ENCODE assay signal across 25 mouse cellular contexts in the genomic region with DNA sequence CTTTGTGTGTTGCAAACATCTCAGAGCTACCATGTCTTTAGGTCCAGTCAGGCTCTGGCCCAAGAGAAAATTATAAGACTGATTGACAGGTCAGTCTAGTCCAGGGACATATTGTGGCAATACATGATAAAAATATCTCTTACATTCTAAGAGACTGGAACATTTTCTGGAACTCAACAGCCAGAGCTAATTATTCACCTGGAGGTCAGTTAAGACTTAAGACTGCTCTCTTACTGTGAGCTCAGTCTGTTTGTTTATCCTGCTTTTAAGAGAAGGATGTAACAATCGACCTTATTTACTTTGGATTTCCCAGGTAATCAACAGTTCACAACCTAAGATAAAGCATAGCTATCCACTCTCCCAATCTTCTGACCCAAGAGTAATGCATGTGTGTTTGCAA.
"Had no signal": no experiment of that assay in that cellular context is flagged by ENCODE, and none has a peak within 500 bp of the region (broad histone marks: within the 10 kb centered on the region; RNA-seq: fewer than 3 reads in every experiment).

No protein-coding gene starts in this region.

- H3K9me3 ChIP-seq: intestine, embryonic 15.5 days; kidney, embryonic 15.5 days; limb, embryonic 10.5 days; limb, embryonic 12.5 days; liver, embryonic 13.5 days; liver, embryonic 15.5 days had no signal

- H3K9ac ChIP-seq: heart, embryonic 12.5 days; hindbrain, embryonic 12.5 days; hindbrain, embryonic 14.5 days; intestine, embryonic 15.5 days; kidney, embryonic 15.5 days; limb, embryonic 12.5 days; liver, embryonic 13.5 days; liver, embryonic 15.5 days had no signal

- H3K36me3 ChIP-seq: heart, embryonic 10.5 days; heart, embryonic 12.5 days; hindbrain, embryonic 10.5 days; hindbrain, embryonic 12.5 days; intestine, embryonic 15.5 days; kidney, embryonic 15.5 days; limb, embryonic 10.5 days; limb, embryonic 12.5 days; liver, embryonic 13.5 days; liver, embryonic 15.5 days had no signal

- ATAC-seq: forebrain, embryonic 16.5 days; hindbrain, embryonic 16.5 days; inflammation-experienced regulatory T-cells, adult 6 months; intestine, embryonic 15.5 days; intestine, postnatal 0 days had no signal

- H3K4me3 ChIP-seq: heart, embryonic 10.5 days; heart, embryonic 12.5 days; hindbrain, embryonic 10.5 days; hindbrain, embryonic 12.5 days; intestine, embryonic 15.5 days; kidney, embryonic 15.5 days; layer of hippocampus, adult 2 months; left cerebral cortex, adult 2 months; limb, embryonic 10.5 days; limb, embryonic 12.5 days; liver, embryonic 13.5 days; liver, embryonic 15.5 days had no signal

- H3K4me2 ChIP-seq: heart, embryonic 12.5 days; hindbrain, embryonic 12.5 days; hindbrain, embryonic 14.5 days; intestine, embryonic 15.5 days; kidney, embryonic 15.5 days; limb, embryonic 12.5 days; liver, embryonic 13.5 days; liver, embryonic 15.5 days had no signal

- H3K27me3 ChIP-seq: heart, embryonic 12.5 days; hindbrain, embryonic 12.5 days; intestine, embryonic 15.5 days; kidney, embryonic 15.5 days; limb, embryonic 12.5 days; liver, embryonic 13.5 days; liver, embryonic 15.5 days had no signal

- H3K27ac ChIP-seq: heart, embryonic 10.5 days; hindbrain, embryonic 10.5 days; hindbrain, embryonic 12.5 days; hindbrain, embryonic 14.5 days; intestine, embryonic 15.5 days; kidney, embryonic 15.5 days; kidney, postnatal 0 days; layer of hippocampus, adult 2 months; left cerebral cortex, adult 2 months; limb, embryonic 10.5 days; limb, embryonic 12.5 days; liver, embryonic 13.5 days; liver, embryonic 15.5 days had no signal

- H3K4me1 ChIP-seq: heart, embryonic 10.5 days; heart, embryonic 12.5 days; hindbrain, embryonic 10.5 days; hindbrain, embryonic 12.5 days; intestine, embryonic 15.5 days; kidney, embryonic 15.5 days; limb, embryonic 10.5 days; limb, embryonic 12.5 days; liver, embryonic 13.5 days; liver, embryonic 15.5 days had no signal

- DNase-seq: gastrocnemius, postnatal 14 days; gastrocnemius, postnatal 36 days; heart, adult 18-20 months; heart, postnatal 10 days; heart, postnatal 4 days; kidney, postnatal 4 days; liver; liver, embryonic 13.5 days had no signal
